Mouse (Mus musculus): ENCODE measurements around the gene Ints2.

The Ints2 gene

DNA sequence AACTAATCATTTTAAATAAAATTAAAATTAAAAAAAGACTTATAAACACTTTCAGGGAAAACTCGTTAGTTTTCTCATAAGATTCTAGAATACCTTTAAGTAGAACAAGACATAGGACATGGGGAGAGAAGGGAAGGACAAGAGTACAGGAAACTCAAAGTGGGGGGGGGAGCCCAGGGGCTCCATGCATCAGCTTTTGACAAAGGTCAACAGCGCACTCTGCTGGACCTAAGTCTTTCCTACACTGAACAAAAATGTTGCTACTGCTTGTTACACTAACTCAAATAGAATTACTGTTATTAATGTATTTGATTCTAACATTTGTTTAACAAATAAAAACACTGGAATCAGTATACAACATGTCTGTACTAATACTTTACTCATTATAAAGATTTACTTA, 83.2 kb downstream of the Ints2 start:
- peak; percentile 27 for DNase-seq (ENCODE audit: extremely low spot score, low spot score)

DNA sequence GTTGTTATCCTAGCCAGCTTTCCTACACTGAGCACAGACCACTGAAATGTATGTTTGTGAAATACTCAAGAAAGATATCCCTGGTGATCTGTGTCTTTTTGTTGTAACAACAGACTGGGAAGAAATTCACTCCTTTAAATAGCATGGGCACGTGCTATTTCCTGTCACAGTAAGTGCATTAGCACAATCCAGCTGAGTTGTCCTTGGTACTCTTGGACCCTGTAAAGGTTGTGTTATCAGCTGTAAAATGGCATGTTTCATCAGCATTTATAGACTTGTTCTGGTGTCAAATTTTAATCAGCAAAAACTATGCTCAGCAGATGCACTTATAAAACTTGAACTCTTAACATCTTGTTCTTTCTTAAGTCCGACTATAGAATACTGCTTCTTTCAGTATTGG, 86.6 kb downstream of the Ints2 start:
- no peak for DNase-seq (ENCODE audit: extremely low spot score, low spot score)
